Mouse (Mus musculus): ENCODE measurements around the gene Atp6v1e1.

DNA sequence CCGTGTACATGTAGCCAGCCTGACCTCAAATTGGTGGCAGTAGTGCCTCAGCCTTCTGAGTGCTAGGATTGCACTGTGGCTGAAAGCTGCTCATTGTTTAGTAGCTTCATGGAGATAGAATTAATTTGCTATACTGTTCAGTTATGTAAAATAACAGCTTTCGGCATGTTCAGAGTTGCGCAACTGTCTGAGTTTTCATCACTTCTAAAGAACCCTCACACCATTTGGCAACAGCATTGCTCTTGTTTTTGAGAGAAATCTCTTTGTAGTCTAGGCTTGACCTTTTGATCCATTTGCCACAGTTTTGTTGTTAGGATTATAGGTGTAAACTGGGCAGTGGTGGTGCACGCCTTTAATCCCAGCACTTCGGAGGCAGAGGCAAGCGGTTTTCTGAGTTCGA, 17.7 kb upstream of the Atp6v1e1 start:
- TF ChIP-seq POLR2A (IDR thresholded peaks at IDR 0.05; ENCODE audit: borderline replicate concordance, low read depth, low read length): no peak
- no peak for TF ChIP-seq CTCF (IDR thresholded peaks at IDR 0.05; ENCODE audit: low read depth, low read length)

Measured in bone marrow macrophage, adult 2 months (primary cell).